Mouse (Mus musculus): Measurements from ENCODE around the gene Slc34a3. TPM values are rescaled to one million over a fixed set of nuclear protein-coding genes. Genes with fewer than 3 reads are reported as not detected.

The Slc34a3 gene
- total RNA-seq, 1 experiment, result 0.67 TPM

DNA sequence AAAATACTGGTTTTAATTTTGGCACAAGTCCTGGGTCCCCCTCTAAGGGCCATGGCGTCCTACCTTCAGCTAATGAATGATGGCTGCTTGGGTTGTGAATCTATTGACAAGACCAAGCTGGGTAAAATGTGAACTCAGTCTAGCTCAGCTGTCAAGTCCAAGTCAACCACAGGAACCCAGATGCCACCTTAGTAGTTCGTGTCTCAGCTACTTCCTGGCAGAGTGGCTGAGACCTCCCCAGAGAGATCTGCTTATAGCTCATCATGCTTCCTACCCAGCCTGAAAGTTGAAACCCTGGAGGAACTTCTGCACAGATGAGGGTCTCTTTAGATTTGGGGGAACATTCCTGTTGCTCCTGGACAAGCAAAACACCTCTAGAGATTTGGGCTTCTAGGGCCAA, 50.8 kb downstream of the Slc34a3 start:
- DNase-seq (ENCODE audit: low read depth, low spot score), result no peak
- Histone ChIP-seq H3K27ac (ENCODE audit: insufficient read depth, low read depth, low read length, poor library complexity, severe bottlenecking) (no peak overlapping the region), H3K4me3 (ENCODE audit: insufficient read depth in 1 of 2, low read depth in 1 of 2, low read length in 2 of 2, poor library complexity in 1 of 2, severe bottlenecking in 1 of 2) (no peak overlapping the region), H3K36me3 (ENCODE audit: control insufficient read depth, insufficient read depth, low read length, poor library complexity, severe bottlenecking) (no peaks in the 10 kb centered on the region), H3K9me3 (ENCODE audit: control insufficient read depth, insufficient read depth, low read depth, low read length) (no peaks in the 10 kb centered on the region), H3K4me1 (ENCODE audit: control insufficient read depth in 2 of 2, insufficient read depth in 2 of 2, low read length in 2 of 2, poor library complexity in 1 of 2) (peaks cover 4 to 8% of the 10 kb centered on the region in 2 experiments; a peak in 1 of 4 replicates), H3K9ac (ENCODE audit: insufficient read depth, low read depth, low read length, poor library complexity, severe bottlenecking) (no peak overlapping the region)
- TF ChIP-seq ZC3H11A (IDR thresholded peaks at IDR 0.05; ENCODE audit: borderline replicate concordance, low read depth, low read length) (no peak), CHD2 (IDR thresholded peaks at IDR 0.05; ENCODE audit: low read depth, low read length) (no peak), ZNF384 (IDR thresholded peaks at IDR 0.05; ENCODE audit: low read depth, low read length) (no peak), HCFC1 (IDR thresholded peaks at IDR 0.05; ENCODE audit: borderline replicate concordance, insufficient read depth, low read length) (no peak), MAFK (IDR thresholded peaks at IDR 0.05; ENCODE audit: insufficient read depth, low read depth, low read length) (no peak)
- in situ Hi-C loops (cut with MboI; ENCODE audit: low sequenced_read_pairs in 2 of 2, unreplicated experiment in 2 of 2), result no loop called here

DNA sequence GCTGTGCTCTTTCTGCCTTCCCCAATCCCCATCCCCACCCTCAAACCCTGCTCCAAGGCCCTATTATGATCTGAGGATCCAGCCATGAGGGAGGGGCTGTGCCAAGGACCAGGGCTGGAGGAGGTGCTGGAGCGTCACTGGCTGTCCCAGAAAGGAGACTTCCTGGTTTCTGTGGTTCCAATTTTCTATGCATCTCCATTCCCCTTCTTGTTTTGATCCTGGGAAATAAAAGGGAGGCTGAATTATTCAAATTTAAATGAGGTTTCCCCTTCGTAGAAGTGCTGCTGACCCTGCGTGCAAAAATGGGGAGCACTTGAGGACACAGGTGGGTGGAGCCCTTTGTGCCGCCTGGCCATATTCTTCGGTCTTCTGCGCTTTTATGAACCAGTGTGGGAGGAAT, 51.5 kb downstream of the Slc34a3 start:
- TF ChIP-seq MAFK (IDR thresholded peaks at IDR 0.05; ENCODE audit: insufficient read depth, low read depth, low read length), result no peak
- no peak for TF ChIP-seq ZC3H11A (IDR thresholded peaks at IDR 0.05; ENCODE audit: borderline replicate concordance, low read depth, low read length)
- TF ChIP-seq ZNF384 (IDR thresholded peaks at IDR 0.05; ENCODE audit: low read depth, low read length), result no peak
- TF ChIP-seq HCFC1 (IDR thresholded peaks at IDR 0.05; ENCODE audit: borderline replicate concordance, insufficient read depth, low read length), result no peak
- no peak for TF ChIP-seq CHD2 (IDR thresholded peaks at IDR 0.05; ENCODE audit: low read depth, low read length)
- Histone ChIP-seq H3K27ac (ENCODE audit: insufficient read depth, low read depth, low read length, poor library complexity, severe bottlenecking) (no peak overlapping the region), H3K4me1 (ENCODE audit: control insufficient read depth in 2 of 2, insufficient read depth in 2 of 2, low read length in 2 of 2, poor library complexity in 1 of 2) (peaks cover 4 to 8% of the 10 kb centered on the region in 2 experiments; a peak in 1 of 4 replicates), H3K9ac (ENCODE audit: insufficient read depth, low read depth, low read length, poor library complexity, severe bottlenecking) (no peak overlapping the region), H3K9me3 (ENCODE audit: control insufficient read depth, insufficient read depth, low read depth, low read length) (no peaks in the 10 kb centered on the region), H3K4me3 (ENCODE audit: insufficient read depth in 1 of 2, low read depth in 1 of 2, low read length in 2 of 2, poor library complexity in 1 of 2, severe bottlenecking in 1 of 2) (peak overlapping the region in 1 of 2 experiments; percentile 19; a peak in 1 of 4 replicates), H3K36me3 (ENCODE audit: control insufficient read depth, insufficient read depth, low read length, poor library complexity, severe bottlenecking) (no peaks in the 10 kb centered on the region)
- in situ Hi-C loops (cut with MboI; ENCODE audit: low sequenced_read_pairs in 2 of 2, unreplicated experiment in 2 of 2), result no loop called here
- DNase-seq (ENCODE audit: low read depth, low spot score), result no peak

- Histone ChIP-seq H3K4me3 (ENCODE audit: insufficient read depth in 1 of 2, low read depth in 1 of 2, low read length in 2 of 2, poor library complexity in 1 of 2, severe bottlenecking in 1 of 2) (peak overlapping the region; percentile 62 to 68), H3K9me3 (ENCODE audit: control insufficient read depth, insufficient read depth, low read depth, low read length) (no peaks in the 10 kb centered on the region), H3K4me1 (ENCODE audit: control insufficient read depth in 2 of 2, insufficient read depth in 2 of 2, low read length in 2 of 2, poor library complexity in 1 of 2) (peaks cover 4 to 8% of the 10 kb centered on the region in 2 experiments; a peak in 1 of 4 replicates), H3K27ac (ENCODE audit: insufficient read depth, low read depth, low read length, poor library complexity, severe bottlenecking) (no peak overlapping the region), H3K9ac (ENCODE audit: insufficient read depth, low read depth, low read length, poor library complexity, severe bottlenecking) (peak overlapping the region; percentile 58), H3K36me3 (ENCODE audit: control insufficient read depth, insufficient read depth, low read length, poor library complexity, severe bottlenecking) (no peaks in the 10 kb centered on the region)
- peak; percentile 25 for DNase-seq (ENCODE audit: low read depth, low spot score)
- in situ Hi-C loops (cut with MboI; ENCODE audit: low sequenced_read_pairs in 2 of 2, unreplicated experiment in 2 of 2), result no loop called here
- no peak for TF ChIP-seq CHD2 (IDR thresholded peaks at IDR 0.05; ENCODE audit: low read depth, low read length)
- TF ChIP-seq HCFC1 (IDR thresholded peaks at IDR 0.05; ENCODE audit: borderline replicate concordance, insufficient read depth, low read length), result no peak
- TF ChIP-seq ZNF384 (IDR thresholded peaks at IDR 0.05; ENCODE audit: low read depth, low read length), result no peak
- TF ChIP-seq ZC3H11A (IDR thresholded peaks at IDR 0.05; ENCODE audit: borderline replicate concordance, low read depth, low read length), result no peak
- no peak for TF ChIP-seq MAFK (IDR thresholded peaks at IDR 0.05; ENCODE audit: insufficient read depth, low read depth, low read length)
Observed at GRCm38 (mm10) chr2:25181891-25182397, 52.2 kb downstream of the Slc34a3 start.

GRCm38 (mm10) chr2:25180973-25181890, 52.9 kb downstream of the Slc34a3 start:
- DNase-seq (ENCODE audit: low read depth, low spot score), result peak; percentile 35
- Histone ChIP-seq H3K27ac (ENCODE audit: insufficient read depth, low read depth, low read length, poor library complexity, severe bottlenecking) (no peak overlapping the region), H3K9ac (ENCODE audit: insufficient read depth, low read depth, low read length, poor library complexity, severe bottlenecking) (peak overlapping the region; percentile 58), H3K4me1 (ENCODE audit: control insufficient read depth in 2 of 2, insufficient read depth in 2 of 2, low read length in 2 of 2, poor library complexity in 1 of 2) (peaks cover 1 to 6% of the 10 kb centered on the region in 2 experiments; a peak in 1 of 4 replicates), H3K4me3 (ENCODE audit: insufficient read depth in 1 of 2, low read depth in 1 of 2, low read length in 2 of 2, poor library complexity in 1 of 2, severe bottlenecking in 1 of 2) (peak overlapping the region; percentile 62 to 68), H3K9me3 (ENCODE audit: control insufficient read depth, insufficient read depth, low read depth, low read length) (no peaks in the 10 kb centered on the region), H3K36me3 (ENCODE audit: control insufficient read depth, insufficient read depth, low read length, poor library complexity, severe bottlenecking) (no peaks in the 10 kb centered on the region)
- in situ Hi-C loops (cut with MboI; ENCODE audit: low sequenced_read_pairs in 2 of 2, unreplicated experiment in 2 of 2), result no loop called here
- TF ChIP-seq ZNF384 (IDR thresholded peaks at IDR 0.05; ENCODE audit: low read depth, low read length) (no peak), CHD2 (IDR thresholded peaks at IDR 0.05; ENCODE audit: low read depth, low read length) (no peak), MAFK (IDR thresholded peaks at IDR 0.05; ENCODE audit: insufficient read depth, low read depth, low read length) (no peak), HCFC1 (IDR thresholded peaks at IDR 0.05; ENCODE audit: borderline replicate concordance, insufficient read depth, low read length) (no peak), ZC3H11A (IDR thresholded peaks at IDR 0.05; ENCODE audit: borderline replicate concordance, low read depth, low read length) (no peak)

All from ES-E14 (cell line).